In the genomic region with DNA sequence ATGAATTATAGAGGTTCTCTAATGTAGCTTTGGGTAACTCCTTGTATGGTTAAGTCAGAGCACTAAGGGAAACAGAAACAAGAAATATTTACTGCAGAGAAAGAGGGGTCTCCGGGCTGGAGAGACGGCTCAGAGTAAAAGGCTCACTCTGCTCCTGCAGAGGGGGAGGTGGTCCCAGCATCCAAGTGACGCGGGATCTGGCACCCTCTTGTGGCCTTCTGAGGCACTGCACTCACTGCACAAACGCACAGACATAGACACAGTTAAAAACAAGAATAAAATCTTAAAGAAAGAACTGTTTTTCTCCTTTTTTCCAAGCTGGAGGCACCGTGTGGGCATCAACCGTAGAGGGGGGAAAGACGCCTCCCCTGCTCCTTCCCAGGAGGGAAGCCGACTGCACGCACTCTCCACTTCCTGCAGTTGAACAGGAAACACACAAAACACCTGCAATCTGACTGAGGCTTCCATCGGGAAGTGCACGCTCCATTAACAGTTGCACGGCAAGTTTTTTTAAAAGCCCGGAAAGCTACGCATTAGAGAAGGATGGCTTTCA, we compare ENCODE assay signal across 12 mouse cellular contexts.
DNase-seq lines count a peak whose midpoint lies in the region; ATAC-seq and TF ChIP-seq lines count a peak whose summit lies in the region.
"Had no signal": no experiment of that assay in that cellular context is flagged by ENCODE, and none has a peak within 500 bp of the region (broad histone marks: within the 10 kb centered on the region; RNA-seq: fewer than 3 reads in every experiment).

No protein-coding gene starts in this region.

- H3K4me3 ChIP-seq in kidney, postnatal 0 days (replicated peaks; ENCODE audit: low read depth, low read length): no peak overlapping the region
- no peak overlapping the region for H3K4me3 ChIP-seq in cortical plate, adult 2 months (ENCODE audit: insufficient read depth, low read length)
- H3K4me3 ChIP-seq in small intestine, adult 2 months (ENCODE audit: low read depth, low read length): no peak overlapping the region

- ATAC-seq in kidney, postnatal 0 days (replicated peaks; ENCODE audit: low FRiP score, low read depth): no peak
- no peak for ATAC-seq in megakaryocyte-erythroid progenitor cell, adult 5-6 weeks (replicated peaks; ENCODE audit: low FRiP score, low TSS enrichment, poor library complexity, severe bottlenecking)

- no peaks in the 10 kb centered on the region for H3K36me3 ChIP-seq in kidney, postnatal 0 days (ENCODE audit: insufficient read depth, low read length)
- H3K36me3 ChIP-seq in small intestine, adult 2 months (ENCODE audit: control insufficient read depth, insufficient read depth, low read length): no peaks in the 10 kb centered on the region

- TF ChIP-seq CTCF in kidney, postnatal 0 days (IDR thresholded peaks at IDR 0.05; ENCODE audit: low read depth): peak; percentile 54
- peak; percentile 33; the same call in 1 of the 2 replicates for TF ChIP-seq CTCF in cortical plate, adult 2 months (IDR thresholded peaks at IDR 0.05; ENCODE audit: extremely low read depth, insufficient read depth, low read length)
- TF ChIP-seq CTCF in small intestine, adult 2 months (IDR thresholded peaks at IDR 0.05; ENCODE audit: extremely low read depth, insufficient read length, insufficient replicate concordance, low read depth, low read length): peak; percentile 30; the same call in 1 of the 2 replicates

- no peak for DNase-seq in kidney, postnatal 0 days (ENCODE audit: low spot score)
- DNase-seq in kidney, adult 8-10 months: no peak
- peak; percentile 28 to 35 for DNase-seq in right cerebral cortex, postnatal 10 days (ENCODE audit: low spot score in 2 of 2)
- DNase-seq in right cerebral cortex, postnatal 4 days: no peak
- no peak for DNase-seq in cerebellum, adult 11-12 months
- DNase-seq: gastrocnemius, postnatal 36 days; kidney, postnatal 14 days; lung, postnatal 36 days had no signal

- no peak overlapping the region for H3K4me2 ChIP-seq in kidney, postnatal 0 days (ENCODE audit: low read length)

- H3K4me1 ChIP-seq in kidney, postnatal 0 days (replicated peaks; ENCODE audit: insufficient read depth, low read length): no peaks in the 10 kb centered on the region
- peaks cover 2% of the 10 kb centered on the region; the same call in 1 of the 2 replicates for H3K4me1 ChIP-seq in cortical plate, adult 2 months (ENCODE audit: control insufficient read depth, insufficient read depth, low read length)
- H3K4me1 ChIP-seq in small intestine, adult 2 months (ENCODE audit: control insufficient read depth, insufficient read depth, insufficient read length, low read length): no peaks in the 10 kb centered on the region

- no peaks in the 10 kb centered on the region for H3K9me3 ChIP-seq in kidney, postnatal 0 days (replicated peaks; ENCODE audit: low read length)

- H3K27ac ChIP-seq in kidney, postnatal 0 days: no peak overlapping the region
- H3K27ac ChIP-seq in cortical plate, adult 2 months (ENCODE audit: insufficient read depth, low read length): no peak overlapping the region
- H3K27ac ChIP-seq in small intestine, adult 2 months (ENCODE audit: insufficient read depth, low read depth, low read length): no peak overlapping the region

- no peaks in the 10 kb centered on the region for H3K27me3 ChIP-seq in kidney, postnatal 0 days (ENCODE audit: insufficient read depth, low read length)
- H3K27me3 ChIP-seq in small intestine, adult 2 months (ENCODE audit: control insufficient read depth, insufficient read depth, low read length): no peaks in the 10 kb centered on the region
- H3K27me3 ChIP-seq: CH12.LX had no signal

- H3K9ac ChIP-seq in kidney, postnatal 0 days (ENCODE audit: low read depth, low read length): no peak overlapping the region

- no peak for TF ChIP-seq POLR2A in cortical plate, adult 2 months (IDR thresholded peaks at IDR 0.05; ENCODE audit: extremely low read depth, insufficient read depth, low read length)
- TF ChIP-seq POLR2A in small intestine, adult 2 months (IDR thresholded peaks at IDR 0.05; ENCODE audit: low read depth, low read length): no peak

- 68% methylated on average over 15 of the region's 15 CpGs for WGBS in kidney, postnatal 0 days
- WGBS in small intestine, adult 2 months: 90% methylated on average over 15 of the region's 15 CpGs

Comparison
In these comparisons a context has a peak if more than half of its experiments do, and no peak if none do; other contexts are left out.
1. DNase-seq: peak in right cerebral cortex, postnatal 10 days (2 of 2); none in kidney, postnatal 0 days (single experiment), kidney, adult 8-10 months (0 of 2), right cerebral cortex, postnatal 4 days (single experiment) and cerebellum, adult 11-12 months (single experiment).
2. Peak in every context shown above with its lines, with median percentiles within 50 percentile points of each other: CTCF ChIP-seq.